Mouse (Mus musculus) myocyte (in vitro differentiated cells): Measurements from ENCODE around the gene Nemp2.

Experiments used
- CEBPB ChIP-seq: IDR thresholded peaks from 2 replicates; pipeline ENCODE4 v1.6.1; 2011; ENCODE audit warnings: mild to moderate bottlenecking, moderate library complexity; ENCODE audit not compliant: poor library complexity, insufficient read depth, severe bottlenecking
- MAX ChIP-seq: IDR thresholded peaks from one replicate; pipeline ENCODE4 v1.6.1; 2011; ENCODE audit warnings: low read depth, mild to moderate bottlenecking, control low read depth
- MYOD1 ChIP-seq, 3 experiments: IDR thresholded peaks; one replicate each; pipeline ENCODE4 v1.6.1; 2011; ENCODE audit warnings: control low read depth in 2 of 3, low read depth in 2 of 3, mild to moderate bottlenecking in 2 of 3, moderate library complexity in 1 of 3; ENCODE audit not compliant: insufficient read length in 2 of 3, control insufficient read depth in 1 of 3
- MYOG ChIP-seq, 3 experiments: IDR thresholded peaks; one replicate each; pipeline ENCODE4 v1.6.1; 2011; ENCODE audit warnings: control low read depth in 2 of 3, low read depth in 2 of 3, mild to moderate bottlenecking in 2 of 3; ENCODE audit not compliant: insufficient read length in 2 of 3, control insufficient read depth in 1 of 3, insufficient read depth in 1 of 3
- POLR2A ChIP-seq: IDR thresholded peaks from one replicate; pipeline ENCODE4 v1.6.1; 2011; ENCODE audit warnings: low read depth, mild to moderate bottlenecking, control low read depth, moderate library complexity; ENCODE audit not compliant: insufficient read length
- POLR2AphosphoS2 ChIP-seq: IDR thresholded peaks from one replicate; pipeline ENCODE4 v1.6.1; 2011; ENCODE audit warnings: low read depth, control low read depth; ENCODE audit not compliant: insufficient read length
- REST ChIP-seq: IDR thresholded peaks from one replicate; pipeline ENCODE4 v1.6.1; 2011; ENCODE audit warnings: mild to moderate bottlenecking, control low read depth, moderate library complexity; ENCODE audit not compliant: insufficient read depth, insufficient read length
- TCF12 ChIP-seq: IDR thresholded peaks from one replicate; pipeline ENCODE4 v1.6.1; 2011; ENCODE audit warnings: mild to moderate bottlenecking, control low read depth; ENCODE audit not compliant: poor library complexity, insufficient read depth, severe bottlenecking
- USF1 ChIP-seq: IDR thresholded peaks from one replicate; pipeline ENCODE4 v1.6.1; 2011; ENCODE audit warnings: low read depth, mild to moderate bottlenecking, control low read depth, moderate library complexity

GRCm38 (mm10) chr1:52638101-52638500 lies 7.6 kb downstream of the Nemp2 start:
- TF ChIP-seq USF1 (no peak), MYOD1 (IDR thresholded peaks at IDR 0.05; ENCODE audit: control insufficient read depth in 1 of 3, insufficient read length in 2 of 3, low read depth in 2 of 3) (no peak), POLR2A (no peak), MYOG (IDR thresholded peaks at IDR 0.05; ENCODE audit: control insufficient read depth in 1 of 3, insufficient read depth in 1 of 3, insufficient read length in 2 of 3, low read depth in 2 of 3) (no peak), POLR2AphosphoS2 (no peak), CEBPB (no peak), REST (no peak), TCF12 (no peak), MAX (no peak)
